Mouse (Mus musculus): Measurements from ENCODE around the gene Gm17949.

Gm17949 gene

GRCm38 (mm10) chr17:57011236-57012141, at the start of gene Gm17949, which contains the start of gene Gtf2f1:
Gm17949 (plus strand) TSS chr17:57011469.
Gtf2f1 (minus strand) TSS chr17:57011288.
- DNase-seq (ENCODE audit: low read depth, low spot score) = peak; percentile 100

GRCm38 (mm10) chr17:56961880-56962279, 49.4 kb upstream of the Gm17949 start:
- DNase-seq (ENCODE audit: low read depth, low spot score) = no peak

GRCm38 (mm10) chr17:56962642-56963405, 48.4 kb upstream of the Gm17949 start:
- DNase-seq (ENCODE audit: low read depth, low spot score) = no peak

GRCm38 (mm10) chr17:56963646-56964045, 47.6 kb upstream of the Gm17949 start:
- no peak for DNase-seq (ENCODE audit: low read depth, low spot score)

GRCm38 (mm10) chr17:56969321-56969720, 41.9 kb upstream of the Gm17949 start:
- no peak for DNase-seq (ENCODE audit: low read depth, low spot score)

- no peak for DNase-seq (ENCODE audit: low read depth, low spot score)
Measured at GRCm38 (mm10) chr17:56970081-56970480, 41.2 kb upstream of the Gm17949 start.

GRCm38 (mm10) chr17:56973956-56974707, 37.1 kb upstream of the Gm17949 start:
- no peak for DNase-seq (ENCODE audit: low read depth, low spot score)

GRCm38 (mm10) chr17:56974708-56975240, 36.5 kb upstream of the Gm17949 start:
- DNase-seq (ENCODE audit: low read depth, low spot score) = no peak

GRCm38 (mm10) chr17:56975391-56975790, 35.9 kb upstream of the Gm17949 start:
- DNase-seq (ENCODE audit: low read depth, low spot score) = no peak

- DNase-seq (ENCODE audit: low read depth, low spot score) = no peak
Measured at GRCm38 (mm10) chr17:56976531-56977390, 34.5 kb upstream of the Gm17949 start.

- no peak for DNase-seq (ENCODE audit: low read depth, low spot score)
Measured at GRCm38 (mm10) chr17:56979524-56979923, 31.7 kb upstream of the Gm17949 start.

- DNase-seq (ENCODE audit: low read depth, low spot score) = no peak
Measured at GRCm38 (mm10) chr17:56981049-56981448, 30.2 kb upstream of the Gm17949 start.

- no peak for DNase-seq (ENCODE audit: low read depth, low spot score)
Measured at GRCm38 (mm10) chr17:56982013-56982412, 29.3 kb upstream of the Gm17949 start, which contains the start of gene Acer1. Acer1 (minus strand) TSS chr17:56982126.

GRCm38 (mm10) chr17:56984886-56985285, 26.4 kb upstream of the Gm17949 start:
- no peak for DNase-seq (ENCODE audit: low read depth, low spot score)

GRCm38 (mm10) chr17:56985656-56986055, 25.6 kb upstream of the Gm17949 start:
- no peak for DNase-seq (ENCODE audit: low read depth, low spot score)

GRCm38 (mm10) chr17:56986105-56986805, 25.0 kb upstream of the Gm17949 start:
- no peak for DNase-seq (ENCODE audit: low read depth, low spot score)

- no peak for DNase-seq (ENCODE audit: low read depth, low spot score)
Measured at GRCm38 (mm10) chr17:56988441-56988840, 22.8 kb upstream of the Gm17949 start.

GRCm38 (mm10) chr17:56988921-56989430, 22.3 kb upstream of the Gm17949 start:
- DNase-seq (ENCODE audit: low read depth, low spot score) = no peak

GRCm38 (mm10) chr17:56989467-56990114, 21.7 kb upstream of the Gm17949 start:
- peak; percentile 86 for DNase-seq (ENCODE audit: low read depth, low spot score)
